Mouse (Mus musculus) lung, postnatal 0 days (tissue): ENCODE data around the gene Cacna1s.

Experiments used
- CTCF ChIP-seq: IDR thresholded peaks from 2 replicates; pipeline ENCODE4 v1.5.1; 2016; ENCODE audit warnings: antibody characterized with exemption, mild to moderate bottlenecking
- EP300 ChIP-seq: IDR thresholded peaks from 2 replicates; pipeline ENCODE4 v1.6.1; 2016; ENCODE audit warnings: antibody characterized with exemption, mild to moderate bottlenecking, control low read depth

DNA sequence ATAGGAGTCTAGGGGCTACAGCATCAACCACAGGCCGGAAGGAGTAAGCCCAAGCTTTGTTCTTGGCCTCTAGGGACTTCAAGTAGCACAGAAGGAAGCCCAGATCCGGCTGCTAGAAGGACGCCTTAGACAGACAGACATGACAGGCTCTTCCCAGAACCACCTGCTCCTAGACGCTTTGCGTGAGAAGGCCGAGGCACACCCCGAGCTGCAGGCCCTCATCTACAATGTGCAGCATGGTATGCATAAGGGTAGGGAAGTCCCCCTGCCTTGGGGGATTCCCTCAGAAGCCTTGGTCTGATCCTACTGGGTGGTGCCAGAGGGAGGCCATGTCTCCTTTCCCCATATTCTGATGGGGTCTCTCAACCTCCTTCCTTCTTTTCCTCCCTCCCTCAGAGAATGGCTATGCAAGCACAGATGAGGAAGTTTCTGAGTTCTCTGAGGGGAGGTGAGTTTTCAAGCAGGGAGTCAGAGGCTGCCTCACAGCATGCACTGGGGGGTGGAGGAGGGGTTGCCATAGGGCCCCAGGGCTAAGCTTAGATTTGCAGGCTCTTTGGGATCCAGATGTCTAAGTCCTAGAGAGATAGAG is 108.9 kb downstream of the Cacna1s start:
- TF ChIP-seq CTCF = no peak
- no peak for TF ChIP-seq EP300
